Mouse (Mus musculus) embryo, embryonic 10 days (tissue): ENCODE measurements at regions not wholly inside any gene's neighbourhood (a gene's known extent, or its start where the extent isn't known, plus 50 kb on each side); places are given as distances from the start of the nearest gene placed in this dataset.

Experiments used
- DNase-seq: peaks from one replicate; pipeline ENCODE4 v3.0.0-alpha.2; 2015; ENCODE audit warnings: low spot score

- DNase-seq = peak; percentile 63
Measured at GRCm38 (mm10) chr6:78115079-78115478, 135.6 kb upstream of the Ctnna2 start.

GRCm38 (mm10) chr6:78082528-78082927 lies 103.0 kb upstream of the Ctnna2 start:
- peak; percentile 17 for DNase-seq

- DNase-seq = no peak
Measured at GRCm38 (mm10) chr6:78078919-78079318, 99.4 kb upstream of the Ctnna2 start.

GRCm38 (mm10) chr6:78066323-78066722 lies 86.8 kb upstream of the Ctnna2 start:
- no peak for DNase-seq

DNA sequence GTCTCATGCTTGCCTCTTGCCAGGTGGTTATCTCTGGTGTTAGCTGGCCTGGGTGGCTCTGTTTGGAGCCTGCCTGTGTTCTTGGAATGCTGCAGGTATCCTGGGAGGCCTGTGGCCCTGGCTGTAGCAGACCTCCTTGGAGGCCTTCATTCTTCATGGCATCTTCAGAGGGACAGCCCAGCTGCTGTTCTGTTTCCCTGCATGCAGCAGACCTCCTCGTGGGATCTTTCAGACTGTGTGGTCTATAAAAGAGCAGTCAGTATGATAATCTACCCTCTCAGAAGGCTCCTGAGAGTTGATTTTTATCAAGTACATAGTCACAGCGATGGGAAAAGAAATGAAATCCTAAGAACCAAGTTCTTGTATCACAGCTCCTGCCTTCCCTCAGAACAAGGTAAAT lies 86.2 kb upstream of the Ctnna2 start:
- DNase-seq = no peak
